Mouse (Mus musculus) thymus, postnatal 4 days (tissue): Measurements from ENCODE around the gene Gnb5.

Experiments used
- DNase-seq: peaks from one replicate; pipeline ENCODE4 v3.0.0; 2021

Gnb5 gene

DNA sequence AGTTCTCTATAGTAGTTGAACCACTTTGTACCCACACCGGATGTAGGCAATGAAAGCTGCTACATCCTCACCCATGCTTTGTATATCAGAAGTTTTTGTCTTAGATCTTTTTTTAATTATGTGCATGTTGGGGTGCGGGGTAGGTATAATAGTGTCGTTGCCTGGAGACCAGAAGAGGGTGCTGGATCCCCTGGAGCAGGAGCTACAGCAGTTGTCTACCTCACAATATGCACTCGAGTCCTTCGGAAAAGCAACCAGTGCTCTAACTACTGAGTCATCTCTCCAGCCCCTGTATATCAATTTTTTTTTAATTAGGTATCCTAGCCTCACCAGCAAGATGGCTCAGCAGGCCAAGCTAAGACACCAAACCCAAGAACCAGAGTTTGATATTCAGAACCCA is 927 bp downstream of the Gnb5 start:
- no peak for DNase-seq

DNA sequence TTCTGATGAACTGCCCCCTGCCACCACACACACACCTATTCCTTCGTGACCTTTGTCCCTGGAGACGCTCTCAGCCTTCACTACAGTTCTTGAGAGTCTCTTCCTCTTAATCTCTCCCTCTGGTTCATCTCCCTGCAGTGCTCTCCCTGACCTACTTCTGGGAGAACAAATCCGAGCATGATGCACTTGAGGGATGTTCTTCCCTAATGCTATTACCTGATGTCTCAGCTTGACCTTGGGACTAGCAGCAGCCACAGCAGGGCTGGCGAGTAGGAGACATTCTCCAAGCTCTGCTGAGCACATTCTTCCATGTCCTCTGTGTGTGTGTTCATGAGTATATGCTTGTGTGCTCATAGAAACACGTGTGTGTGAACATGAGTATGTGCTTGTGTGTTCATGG is 2.5 kb downstream of the Gnb5 start:
- DNase-seq: no peak

DNA sequence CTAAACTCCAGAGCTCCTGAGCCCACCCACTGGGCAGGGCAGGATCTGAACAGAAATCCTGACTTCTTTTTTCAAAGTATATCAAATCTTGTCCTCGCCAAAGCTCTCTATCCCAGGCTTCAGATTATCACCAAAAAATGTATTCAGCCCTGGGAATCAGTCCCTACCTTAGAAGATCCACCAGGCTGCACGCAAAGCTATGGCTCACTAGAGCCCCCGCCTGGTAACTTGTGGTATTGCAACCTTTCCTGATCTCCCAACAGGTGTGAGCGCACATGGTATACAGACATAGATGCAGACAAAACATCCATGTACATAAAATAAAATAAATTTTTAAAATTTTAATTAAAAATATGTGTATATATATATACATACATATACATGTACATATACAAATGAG is 5.9 kb downstream of the Gnb5 start:
- peak; percentile 92 for DNase-seq

DNA sequence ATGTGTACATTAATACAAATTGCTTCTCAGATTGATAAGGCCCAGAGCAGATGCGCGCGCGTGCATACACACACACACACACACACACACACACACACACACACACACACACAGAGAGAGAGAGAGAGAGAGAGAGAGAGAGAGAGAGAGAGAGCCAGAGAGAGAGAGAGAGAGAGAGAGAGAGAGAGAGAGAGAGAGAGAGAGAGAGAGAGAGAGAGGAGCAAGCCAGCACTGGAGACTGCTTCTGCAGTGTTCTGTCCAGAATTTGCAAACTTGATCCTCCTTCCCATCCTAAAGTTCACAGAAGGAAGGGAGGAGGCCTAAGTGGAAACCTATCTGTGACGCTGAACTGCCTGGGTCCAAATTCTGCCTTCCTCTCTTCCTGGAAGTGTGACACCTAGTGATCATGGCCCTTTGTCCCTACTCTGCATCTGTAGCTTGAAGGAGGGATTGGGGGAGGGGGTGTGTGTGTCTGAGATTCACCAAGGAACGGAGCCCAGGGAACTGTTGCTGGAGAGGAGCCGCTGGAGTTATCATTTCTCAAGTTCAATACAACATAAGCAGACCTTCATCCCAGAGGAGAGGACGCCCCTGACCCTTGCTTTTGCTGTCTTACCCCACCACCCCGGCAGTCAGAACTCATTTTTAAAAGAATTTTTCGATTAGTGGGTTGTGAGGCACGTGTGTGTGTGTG is 7.2 kb downstream of the Gnb5 start:
- DNase-seq: no peak

DNA sequence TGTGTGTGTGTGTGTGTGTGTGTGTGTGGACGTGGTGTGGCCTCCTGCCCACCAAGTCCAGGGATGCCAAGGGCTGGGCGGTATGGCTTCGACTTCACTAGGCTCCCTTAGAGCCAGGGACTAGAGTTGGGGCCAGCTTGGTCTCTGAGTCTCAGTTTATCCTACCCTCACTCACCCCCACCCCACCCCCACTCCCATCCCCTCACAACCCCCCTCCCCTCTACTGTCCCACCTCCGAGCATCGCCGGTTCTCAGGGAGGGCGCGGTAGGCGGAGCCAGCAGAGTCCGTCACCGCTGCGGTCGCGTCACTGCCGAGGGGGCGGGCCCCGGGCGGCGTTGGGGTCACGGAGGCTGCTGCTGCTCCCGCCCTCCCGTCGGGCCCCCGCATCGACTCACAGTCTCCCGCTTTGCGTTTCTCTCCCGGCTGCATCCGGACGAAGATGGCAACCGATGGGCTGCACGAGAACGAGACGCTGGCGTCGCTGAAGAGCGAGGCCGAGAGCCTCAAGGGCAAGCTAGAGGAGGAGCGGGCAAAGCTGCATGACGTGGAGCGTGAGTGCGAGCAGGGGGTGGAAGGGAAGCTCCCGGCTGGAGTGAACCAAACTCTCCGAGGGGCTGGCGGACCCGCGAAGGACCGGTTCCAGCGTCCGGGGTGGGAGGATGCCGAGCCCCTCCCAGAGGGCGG is 7.9 kb downstream of the Gnb5 start:
- DNase-seq: peak; percentile 92

DNA sequence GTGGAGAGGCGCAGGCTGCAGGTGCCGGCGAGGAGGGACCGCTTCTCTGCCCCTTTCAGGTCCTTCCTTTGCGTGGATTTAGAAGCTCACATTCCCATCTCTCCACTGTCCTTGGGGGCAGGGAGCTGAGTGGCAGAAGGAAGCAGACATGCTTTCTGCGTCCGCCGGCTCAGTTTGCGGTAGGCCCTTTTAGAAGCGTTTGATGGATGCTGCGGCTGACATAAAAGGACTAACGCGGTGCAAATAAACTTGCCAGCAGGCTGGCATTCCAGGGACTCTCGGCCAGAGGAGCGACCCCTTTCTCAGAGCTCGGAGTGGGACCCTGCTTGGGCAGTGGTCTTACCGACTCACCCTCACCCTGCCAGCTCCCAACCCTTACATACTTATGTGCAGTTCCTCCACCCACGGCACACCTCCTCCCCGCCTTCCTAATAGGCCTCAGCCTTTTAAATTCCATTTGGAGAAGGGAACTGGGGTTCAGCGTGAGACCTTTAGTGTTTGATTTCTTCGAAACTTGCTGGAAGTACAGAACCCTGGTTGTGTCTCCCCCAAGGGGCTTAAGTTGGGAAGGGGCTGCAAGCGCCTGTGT is 8.5 kb downstream of the Gnb5 start:
- DNase-seq: peak; percentile 21

DNA sequence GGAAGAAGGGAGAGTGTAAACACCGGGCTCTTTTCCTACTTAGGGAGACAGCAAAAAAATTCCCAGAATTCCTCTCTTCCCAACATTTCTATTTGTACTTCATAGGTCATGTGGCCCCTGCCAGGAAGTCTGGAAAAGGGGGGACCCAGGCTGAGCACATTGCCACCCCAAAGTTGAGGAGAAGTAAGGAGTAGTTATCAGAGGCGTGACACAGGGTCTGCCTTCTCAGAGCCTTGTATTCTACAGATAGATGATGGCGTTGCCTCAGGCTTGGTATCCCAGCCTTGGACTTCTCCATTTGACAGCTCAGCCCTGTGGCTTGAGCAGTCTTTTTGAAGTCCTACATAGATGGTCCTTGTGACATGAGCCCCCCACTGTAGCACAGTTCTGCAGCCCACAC is 9.2 kb downstream of the Gnb5 start:
- DNase-seq: no peak

DNA sequence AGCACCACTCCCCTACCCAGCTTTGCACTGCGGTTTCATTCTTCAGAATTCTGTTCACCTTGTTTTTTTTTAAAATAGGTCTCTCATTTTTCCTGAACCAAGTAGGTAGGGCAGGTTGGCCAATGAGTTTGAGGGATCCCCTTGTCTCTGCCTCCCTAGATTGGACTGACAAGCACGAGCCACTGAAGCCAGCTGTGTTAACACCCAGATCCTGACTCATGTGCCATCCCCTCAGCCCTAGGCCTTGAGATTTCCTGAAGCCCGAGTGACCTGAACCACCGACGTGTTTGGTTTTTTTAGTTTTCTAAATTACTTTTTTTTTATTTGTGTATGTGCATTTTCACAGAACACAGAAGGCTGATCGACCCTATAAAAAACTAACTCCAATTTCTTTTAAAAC is 10.7 kb downstream of the Gnb5 start:
- DNase-seq: no peak

DNA sequence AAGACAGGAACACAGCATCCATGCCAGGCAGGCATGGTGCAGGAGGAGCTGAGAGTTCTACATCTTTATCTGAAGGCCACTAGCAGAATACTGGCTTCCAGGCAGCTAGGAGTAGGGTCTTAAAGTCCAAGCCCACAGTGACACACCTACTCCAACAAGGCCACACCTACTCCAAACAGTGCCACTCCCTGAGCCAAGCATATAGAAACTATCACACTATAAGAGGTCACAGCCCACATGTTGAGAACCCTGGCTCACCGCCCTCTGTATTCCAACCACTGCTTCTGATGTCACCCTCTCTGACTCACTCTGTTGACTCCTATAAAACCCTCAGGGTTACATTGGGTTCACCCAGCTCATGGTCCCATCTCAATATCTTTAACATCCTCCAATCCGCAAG is 12.1 kb downstream of the Gnb5 start:
- no peak for DNase-seq

DNA sequence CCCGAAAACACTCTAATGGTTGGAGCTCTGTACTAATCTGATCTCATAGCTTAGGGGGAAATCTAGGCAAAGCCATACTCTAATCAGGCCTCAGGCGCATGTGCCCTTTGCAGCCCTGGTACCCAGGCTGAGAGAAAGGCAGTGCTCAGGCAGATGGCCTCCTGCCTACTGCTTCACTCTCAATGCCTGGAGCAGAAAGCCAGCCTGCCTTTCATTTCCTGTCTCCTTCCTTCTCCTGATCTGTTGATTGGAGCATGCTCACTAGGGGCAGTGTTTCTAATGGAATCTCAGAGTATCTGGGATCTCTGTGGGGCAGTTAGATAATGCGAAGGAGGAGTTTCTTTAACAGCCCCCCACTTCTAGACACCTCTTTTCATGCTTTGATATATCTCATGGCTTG is 13.3 kb downstream of the Gnb5 start:
- DNase-seq: no peak

DNA sequence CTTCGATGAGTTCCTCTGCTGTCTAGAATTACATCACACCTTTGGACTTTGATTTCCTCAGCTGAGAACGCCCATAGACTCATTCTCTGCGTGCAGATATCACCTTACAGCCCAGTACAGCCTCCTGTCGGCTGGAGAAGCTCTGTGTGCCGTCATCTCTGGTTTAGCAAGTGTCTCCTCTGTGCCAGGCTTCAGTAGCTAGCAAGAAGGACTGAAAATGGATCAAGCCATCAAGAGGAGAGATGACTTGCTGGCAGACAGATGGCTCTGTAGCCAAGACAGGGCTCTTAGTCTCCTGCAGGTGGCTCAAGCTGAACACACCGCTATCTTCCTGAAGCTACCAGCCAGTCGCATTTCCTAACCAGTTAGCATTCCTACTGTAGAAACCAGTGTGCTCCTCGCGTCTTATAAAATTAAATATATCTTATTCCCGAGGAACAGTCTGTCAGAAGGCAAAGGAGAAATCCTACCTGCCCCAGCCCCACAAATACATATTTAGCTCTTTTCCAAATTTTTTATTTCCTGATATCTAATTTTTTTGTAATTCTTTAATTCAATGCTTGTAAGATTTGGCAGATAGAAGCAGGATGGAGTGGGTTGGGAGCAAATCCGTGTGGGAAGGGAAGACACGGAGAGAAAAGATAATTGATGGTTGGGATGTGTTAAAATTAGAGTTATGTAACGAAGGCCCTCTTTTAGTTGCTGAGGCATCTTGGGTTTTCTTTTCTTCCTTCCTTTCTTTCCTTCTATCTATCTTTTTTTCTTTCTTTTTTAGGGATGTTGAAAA is 16.2 kb downstream of the Gnb5 start:
- DNase-seq: no peak

DNA sequence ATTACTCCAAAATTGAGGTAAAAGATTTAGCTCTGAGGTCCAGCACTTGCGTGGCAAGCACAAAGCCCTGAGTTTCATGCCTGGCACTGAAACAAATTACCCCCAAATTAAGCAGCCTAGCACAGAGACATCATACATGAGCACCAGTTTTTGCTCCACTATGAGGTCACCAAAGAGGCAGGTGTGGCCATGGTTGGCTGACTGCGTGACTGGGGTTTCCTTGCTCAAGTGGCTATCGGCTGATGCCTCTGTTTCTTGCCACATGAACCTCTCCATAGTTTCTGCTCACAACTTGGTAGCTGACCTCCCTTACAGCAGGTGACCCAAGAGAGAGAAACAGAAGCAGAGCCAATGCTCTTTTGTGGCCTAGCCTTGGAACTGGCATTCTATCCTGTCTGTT is 22.0 kb downstream of the Gnb5 start:
- no peak for DNase-seq

DNA sequence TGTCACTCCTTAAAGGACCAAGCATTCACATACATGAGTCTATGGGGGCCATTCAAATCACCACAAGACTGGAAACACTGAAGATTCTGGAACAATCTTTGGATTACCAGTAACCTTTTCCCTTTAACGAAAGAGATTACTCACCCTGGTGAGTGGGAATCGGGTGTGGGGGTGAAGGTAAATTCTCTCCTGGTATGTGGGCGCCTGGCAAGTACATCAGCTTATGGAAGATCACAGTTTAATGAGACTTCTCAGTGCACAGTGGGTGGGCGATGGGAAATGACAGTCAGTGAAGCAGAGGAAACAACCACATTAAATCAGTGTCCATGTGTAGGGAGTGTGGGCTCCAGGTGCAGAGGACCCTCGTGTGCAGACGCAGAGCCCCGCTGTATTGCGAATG is 24.7 kb downstream of the Gnb5 start:
- no peak for DNase-seq

DNA sequence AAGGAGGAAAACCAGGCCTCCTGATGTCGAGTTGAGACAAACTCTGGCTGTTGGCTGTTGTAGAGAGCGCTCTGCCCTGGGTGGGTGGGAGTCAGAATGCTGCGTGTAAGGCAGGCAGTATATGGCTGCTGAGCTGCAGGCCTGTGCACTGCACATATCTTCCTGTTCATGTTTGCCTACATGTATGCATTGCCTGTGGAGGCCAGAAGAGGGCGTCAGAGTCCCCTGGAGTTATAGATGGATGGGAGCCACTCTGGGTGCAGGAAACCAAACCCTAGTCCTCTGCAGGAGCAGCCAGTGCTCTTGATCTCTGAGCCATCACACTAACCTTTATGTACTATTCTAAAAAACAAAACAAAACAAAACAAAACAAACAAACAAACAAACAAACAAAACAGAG is 28.4 kb downstream of the Gnb5 start:
- DNase-seq: no peak

DNA sequence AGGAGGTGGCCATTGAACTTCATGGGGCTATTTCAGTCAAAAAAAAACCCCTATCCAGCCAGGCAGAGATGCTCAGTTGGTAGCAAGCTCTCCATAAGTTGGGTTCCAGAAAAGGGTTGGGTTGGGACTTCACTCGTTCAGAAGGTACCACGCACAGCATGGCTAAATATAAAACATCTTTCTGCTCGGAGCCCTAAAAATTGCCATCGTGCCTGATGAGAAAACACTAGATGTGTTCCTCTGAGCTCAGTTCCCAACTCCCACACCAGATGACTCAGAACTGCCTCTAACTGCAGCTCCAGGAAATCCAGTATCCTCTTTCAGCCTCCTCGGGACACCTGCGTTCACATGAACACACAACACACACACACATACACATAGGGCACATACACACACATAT is 31.9 kb downstream of the Gnb5 start:
- DNase-seq: no peak

DNA sequence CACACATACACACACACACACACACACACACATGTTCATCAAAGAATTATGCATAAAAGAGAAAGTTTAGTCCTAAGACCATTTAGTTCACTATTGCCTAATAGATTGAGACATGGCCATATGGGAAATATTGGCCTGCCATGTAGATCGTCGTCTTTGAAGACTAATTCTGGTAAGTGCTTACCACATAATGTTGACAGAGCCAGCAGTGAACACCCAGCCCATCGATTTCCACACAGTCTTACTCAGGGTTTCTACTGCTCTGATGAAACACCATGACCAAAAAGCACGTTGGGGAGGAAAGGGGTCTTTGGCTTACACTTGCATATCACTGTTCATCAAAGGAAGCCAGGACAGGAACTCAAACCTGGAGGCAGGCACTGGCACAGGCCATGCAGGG is 36.3 kb downstream of the Gnb5 start:
- DNase-seq: no peak

DNA sequence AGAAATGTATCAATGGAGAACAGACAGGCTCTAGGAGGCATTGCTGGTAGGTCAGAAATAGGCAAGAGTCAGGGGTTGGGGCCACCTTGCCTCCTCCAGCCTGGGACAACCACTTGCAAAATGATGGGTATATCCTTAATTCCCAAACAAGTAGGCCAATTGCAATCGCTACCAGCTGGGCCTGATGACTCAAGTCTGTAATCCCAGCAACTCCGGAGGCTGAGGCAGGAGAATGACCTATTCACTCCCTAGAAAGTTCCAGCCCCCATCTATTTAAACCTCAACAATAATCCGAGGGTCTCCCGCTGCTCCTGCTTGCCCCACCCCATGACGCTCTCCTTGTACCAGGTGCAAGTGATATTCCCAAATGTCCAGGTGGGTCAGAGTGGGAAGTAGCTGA is 41.4 kb downstream of the Gnb5 start, which contains the start of gene Bcl2l10:
Gene Bcl2l10, plus strand, starts transcription at position 301 of the 400 bp plus-strand sequence.
- no peak for DNase-seq

DNA sequence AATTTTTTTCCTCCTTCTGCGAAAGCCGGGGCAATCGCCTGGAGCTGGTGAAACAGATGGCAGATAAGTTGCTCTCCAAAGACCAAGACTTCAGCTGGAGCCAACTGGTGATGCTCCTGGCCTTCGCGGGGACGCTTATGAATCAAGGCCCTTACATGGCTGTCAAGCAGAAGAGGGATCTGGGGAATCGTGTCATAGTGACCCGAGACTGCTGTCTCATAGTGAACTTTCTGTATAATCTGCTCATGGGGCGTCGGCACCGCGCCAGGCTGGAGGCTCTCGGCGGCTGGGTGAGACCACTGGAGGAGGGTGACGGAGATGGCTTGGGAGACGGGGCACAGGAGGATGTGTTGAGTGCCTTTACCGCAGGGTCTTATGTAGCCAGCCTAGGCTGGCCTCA is 42.0 kb downstream of the Gnb5 start:
- no peak for DNase-seq

DNA sequence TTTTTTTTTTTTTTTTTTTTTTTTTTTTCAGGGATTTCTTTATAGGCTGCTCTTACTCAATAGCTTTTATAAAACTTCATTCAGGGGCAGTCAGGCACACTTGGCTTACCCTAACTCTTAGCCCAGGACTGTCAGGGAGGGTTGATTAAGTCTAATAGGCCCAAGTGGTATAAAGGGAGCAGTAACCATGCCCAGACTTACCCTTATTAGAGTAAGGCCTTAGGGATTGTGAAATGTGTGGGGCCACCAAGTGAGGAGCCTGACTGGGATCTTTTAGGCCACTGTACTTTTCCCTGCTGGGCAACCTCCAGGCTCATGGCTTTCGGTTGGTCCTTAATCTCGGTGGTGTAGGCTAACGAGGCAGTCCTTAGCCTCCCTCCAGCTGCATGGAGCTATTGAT is 42.6 kb downstream of the Gnb5 start:
- no peak for DNase-seq

DNA sequence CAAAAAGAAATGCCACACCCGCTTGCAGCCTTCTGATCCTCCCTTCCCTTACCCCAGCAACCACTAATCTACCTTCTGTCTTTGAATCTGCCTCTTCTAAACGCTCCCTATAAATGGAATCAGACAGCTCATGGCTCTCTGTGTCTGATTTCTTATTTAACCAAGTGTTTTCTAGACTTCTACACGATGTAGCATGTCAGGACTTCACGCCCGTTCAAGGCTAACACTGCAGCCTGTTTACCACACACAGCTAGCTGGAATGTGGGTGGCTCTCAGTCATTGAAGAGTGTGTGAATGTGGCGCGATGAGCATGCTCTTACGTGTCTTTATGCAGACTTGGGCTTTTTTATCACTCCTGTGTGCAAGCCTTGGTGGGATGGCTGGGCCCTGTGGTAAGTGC is 47.0 kb downstream of the Gnb5 start:
- DNase-seq: no peak

DNA sequence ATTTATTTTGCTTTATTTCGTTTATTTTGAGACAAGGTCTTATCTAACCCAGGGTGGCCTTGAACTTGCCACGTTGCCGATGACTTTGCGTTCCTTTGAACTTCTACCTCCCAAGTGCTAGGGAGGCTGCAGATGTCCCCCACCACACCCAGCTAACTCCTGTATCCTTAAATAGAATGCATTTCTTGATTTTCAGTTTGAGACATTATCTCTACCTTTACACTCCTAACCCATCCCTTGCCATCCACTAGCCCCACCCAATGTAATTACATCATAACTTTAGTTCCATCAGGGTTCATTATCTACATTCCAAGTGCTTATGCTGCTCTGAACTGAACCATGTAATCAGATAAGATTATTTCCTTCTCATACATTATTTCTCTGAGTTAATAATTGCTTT is 49.7 kb downstream of the Gnb5 start:
- DNase-seq: no peak

DNA sequence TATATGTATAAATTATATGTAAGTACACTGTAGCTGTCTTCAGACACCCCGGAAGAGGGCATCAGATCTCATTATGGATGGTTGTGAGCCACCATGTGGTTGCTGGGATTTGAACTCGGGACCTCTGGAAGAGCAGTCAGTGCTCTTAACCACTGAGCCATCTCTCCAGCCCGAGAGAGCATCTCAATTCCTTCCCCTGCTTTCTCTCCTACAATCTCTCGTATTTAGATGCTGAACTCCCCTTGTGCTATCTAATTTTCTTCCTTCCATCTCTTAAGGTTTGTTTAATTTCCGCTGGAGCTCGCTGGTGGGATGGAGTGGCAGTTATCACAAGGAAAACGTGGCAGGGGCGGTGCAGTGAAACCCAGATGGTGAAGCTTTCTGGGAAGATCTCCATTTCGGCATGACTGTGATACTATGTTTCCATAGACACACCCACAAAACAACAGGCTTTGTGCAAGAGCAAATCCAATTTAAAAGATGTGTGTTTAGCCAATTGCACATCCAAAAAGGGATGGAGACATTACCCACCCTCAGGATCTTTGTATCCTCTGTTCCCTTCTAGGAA is 51.1 kb downstream of the Gnb5 start:
- no peak for DNase-seq

DNA sequence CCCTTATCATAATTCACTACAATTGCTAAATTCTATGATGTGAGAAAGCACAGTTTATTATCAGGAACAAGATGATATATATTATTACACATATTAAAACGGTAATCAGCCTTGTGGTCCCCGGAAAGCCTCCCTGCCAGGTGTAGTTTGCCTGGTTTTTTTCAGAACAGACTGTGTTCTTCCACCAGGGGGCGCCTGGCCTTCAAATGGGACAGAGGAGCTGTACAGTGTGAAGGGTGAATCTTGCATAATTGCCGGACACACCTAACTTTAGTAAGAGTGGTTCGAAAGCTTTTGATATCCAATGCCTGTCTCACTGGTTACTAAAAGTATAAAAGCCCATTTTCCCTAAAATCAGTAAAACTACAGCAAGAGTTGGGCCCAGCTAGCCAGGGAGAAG is 55.6 kb downstream of the Gnb5 start:
- DNase-seq: peak; percentile 94
